20 mouse cellular contexts compared by ENCODE assay signal in genomic region chr5:139555476-139556115, GRCm38 (mm10). TPM values are rescaled to one million over a fixed set of nuclear protein-coding genes. Genes with fewer than 3 reads are reported as not detected.
DNase-seq lines count a peak whose midpoint lies in the region; ATAC-seq and TF ChIP-seq lines count a peak whose summit lies in the region.
"Had no signal": no experiment of that assay in that cellular context is flagged by ENCODE, and none has a peak within 500 bp of the region (broad histone marks: within the 10 kb centered on the region; RNA-seq: fewer than 3 reads in every experiment).

No protein-coding gene starts in this region.

- WGBS in kidney, embryonic 16.5 days = 3% methylated on average over 7 of the region's 7 CpGs
- WGBS in embryonic facial prominence, embryonic 10.5 days = 2% methylated on average over 7 of the region's 7 CpGs

- H3K4me3 ChIP-seq in kidney, embryonic 16.5 days (ENCODE audit: low read length) = no peak overlapping the region
- no peak overlapping the region for H3K4me3 ChIP-seq in G1E (ENCODE audit: low read depth, low read length)
- no peak overlapping the region for H3K4me3 ChIP-seq in embryonic facial prominence, embryonic 10.5 days
- H3K4me3 ChIP-seq: embryonic facial prominence, embryonic 12.5 days; gastrocnemius, adult 2 months; hindbrain, embryonic 15.5 days; lung, embryonic 15.5 days; megakaryocyte, embryonic 14.5 days had no signal

- no peak overlapping the region for H3K9ac ChIP-seq in kidney, embryonic 16.5 days (replicated peaks; ENCODE audit: low read length)
- H3K9ac ChIP-seq: embryonic facial prominence, embryonic 12.5 days; hindbrain, embryonic 15.5 days; lung, embryonic 15.5 days had no signal

- H3K4me1 ChIP-seq in kidney, embryonic 16.5 days (ENCODE audit: insufficient read depth, low read length) = peaks cover 50% of the 10 kb centered on the region
- H3K4me1 ChIP-seq in G1E (ENCODE audit: insufficient read depth, low read depth, low read length) = no peaks in the 10 kb centered on the region
- H3K4me1 ChIP-seq in embryonic facial prominence, embryonic 10.5 days = peaks cover 59% of the 10 kb centered on the region

- no peaks in the 10 kb centered on the region for H3K36me3 ChIP-seq in kidney, embryonic 16.5 days (ENCODE audit: insufficient read depth, low read length)
- H3K36me3 ChIP-seq in G1E (replicated peaks) = no peaks in the 10 kb centered on the region
- H3K36me3 ChIP-seq in embryonic facial prominence, embryonic 10.5 days (replicated peaks) = no peaks in the 10 kb centered on the region
- H3K36me3 ChIP-seq: embryonic facial prominence, embryonic 12.5 days; hindbrain, embryonic 15.5 days; lung, embryonic 15.5 days had no signal

- H3K9me3 ChIP-seq in kidney, embryonic 16.5 days (ENCODE audit: low read length) = no peaks in the 10 kb centered on the region
- H3K9me3 ChIP-seq in G1E (replicated peaks) = no peaks in the 10 kb centered on the region
- no peaks in the 10 kb centered on the region for H3K9me3 ChIP-seq in embryonic facial prominence, embryonic 10.5 days
- H3K9me3 ChIP-seq: embryonic facial prominence, embryonic 12.5 days; hindbrain, embryonic 15.5 days; lung, embryonic 15.5 days had no signal

- H3K4me2 ChIP-seq in kidney, embryonic 16.5 days (replicated peaks; ENCODE audit: low read depth, low read length) = no peak overlapping the region; the same call in 1 of the 2 replicates
- H3K4me2 ChIP-seq: embryonic facial prominence, embryonic 12.5 days; liver, embryonic 11.5 days; lung, embryonic 15.5 days had no signal

- peak; percentile 43 for DNase-seq in embryo, embryonic 10 days (ENCODE audit: low spot score)
- no peak for DNase-seq in embryo, embryonic 9.5 days (ENCODE audit: extremely low spot score)
- DNase-seq in kidney, postnatal 10 days = no peak
- no peak for DNase-seq in G1E (ENCODE audit: low spot score)
- DNase-seq in embryonic facial prominence, embryonic 10.5 days (ENCODE audit: low spot score) = peak; percentile 44
- no peak for DNase-seq in left cerebral cortex, adult 8-10 months (ENCODE audit: low spot score in 2 of 2)
- DNase-seq: adrenal gland, adult 8-10 months; cerebellum, adult 2 months; gastrocnemius, adult 2 months; heart, adult 18-20 months; kidney, postnatal 36 days had no signal

- peak overlapping the region; percentile 86 for H3K27ac ChIP-seq in kidney, embryonic 16.5 days (ENCODE audit: low read length)
- H3K27ac ChIP-seq in embryonic facial prominence, embryonic 10.5 days (replicated peaks) = no peak overlapping the region
- H3K27ac ChIP-seq: embryonic facial prominence, embryonic 12.5 days; gastrocnemius, adult 2 months; hindbrain, embryonic 15.5 days; lung, embryonic 15.5 days had no signal

- no peak for TF ChIP-seq CTCF in G1E (IDR thresholded peaks at IDR 0.05; ENCODE audit: low read depth, low read length)

- peaks cover 89% of the 10 kb centered on the region for H3K27me3 ChIP-seq in kidney, embryonic 16.5 days (ENCODE audit: insufficient read depth, low read length)
- H3K27me3 ChIP-seq in G1E (ENCODE audit: insufficient read depth, low read length) = peaks cover 85% of the 10 kb centered on the region
- H3K27me3 ChIP-seq in embryonic facial prominence, embryonic 10.5 days (replicated peaks; ENCODE audit: low read depth, poor library complexity, severe bottlenecking) = peaks cover 99% of the 10 kb centered on the region

- no peak for ATAC-seq in kidney, embryonic 16.5 days (ENCODE audit: low FRiP score, low TSS enrichment)
- peak; percentile 45; the same call in 1 of the 2 replicates for ATAC-seq in G1E (ENCODE audit: extremely low read depth, insufficient number of reproducible peaks, low FRiP score, poor library complexity, severe bottlenecking)
- no peak for ATAC-seq in CD4-positive, CD25-positive, alpha-beta regulatory T cell, adult 4 months

RNA-seq across cellular contexts. Expression of gene Uncx, which starts 12.3 kb away (rescaled TPM):
- polyA plus RNA-seq in kidney, embryonic 16.5 days (2015; fragmentation: Nextera tagmentation; extraction: Ambion mirVana) = 52.8 and 65.4 TPM in 2 replicates
- total RNA-seq in G1E (2014; fragmentation: Nextera tagmentation) (not detected in 2 replicates), G1E (2017) (not detected in 2 replicates)
- not detected in 2 replicates for polyA plus RNA-seq in G1E (2012)
- 3.3 and 4.7 TPM in 2 replicates for polyA plus RNA-seq in embryonic facial prominence, embryonic 10.5 days (2016; fragmentation: Nextera tagmentation; extraction: Ambion mirVana)
- not detected for polyA plus RNA-seq in CD4-positive, CD25-positive, alpha-beta regulatory T cell, adult 4 months (2017; shearing (Covaris generic))
- total RNA-seq in left cerebral cortex, adult 8-10 months (2022) = under 1 TPM in 3 of 4 experiments, not detected in 1; 0.14 to 0.74 (median 0.14) TPM
- total RNA-seq: adrenal gland, adult 8-10 months; gastrocnemius, adult 2 months; heart, adult 18-20 months had no signal
- polyA plus RNA-seq: heart, embryonic 16.5 days; liver, embryonic 11.5 days; urinary bladder, adult 2 months had no signal

Comparison
In these comparisons a context has a peak if more than half of its experiments do, and no peak if none do; other contexts are left out.
1. DNase-seq: peak in embryo, embryonic 10 days (single experiment) and embryonic facial prominence, embryonic 10.5 days (single experiment); none in embryo, embryonic 9.5 days (single experiment), kidney, postnatal 10 days (single experiment), G1E (single experiment) and left cerebral cortex, adult 8-10 months (0 of 2).